Mouse (Mus musculus) liver, embryonic 15.5 days (tissue): ENCODE results near the gene Selenbp2. TPM values are rescaled to one million over a fixed set of nuclear protein-coding genes. Genes with fewer than 3 reads are reported as not detected.
"Not testable (repeated sequence)": the region's sequence is repeated elsewhere in the genome, so short reads cannot be mapped to it uniquely, and the experiment has no call there.

Experiments
- ATAC-seq: fragments of 200-750 bp; cut with Nextera tagmentation; 2 replicates; pipeline ENCODE4 v1.8.0; 2017; ENCODE audit warnings: moderate number of reproducible peaks, mild to moderate bottlenecking, moderate library complexity; ENCODE audit not compliant: insufficient read depth
- H3K27ac ChIP-seq: fragments of 300-500 bp; sonication (generic); replicated peaks from 2 replicates; pipeline ENCODE4 v1.5.1; 2015; ENCODE audit warnings: mild to moderate bottlenecking, inconsistent platforms
- H3K27me3 ChIP-seq: fragments of 300-500 bp; sonication (generic); 2 replicates; pipeline ENCODE4 v1.6.1; 2015; ENCODE audit warnings: mild to moderate bottlenecking, inconsistent platforms
- H3K36me3 ChIP-seq: fragments of 300-500 bp; sonication (generic); replicated peaks from 2 replicates; pipeline ENCODE4 v1.6.1; 2015; ENCODE audit warnings: moderate library complexity, mild to moderate bottlenecking, inconsistent platforms
- H3K4me1 ChIP-seq: fragments of 300-500 bp; sonication (generic); replicated peaks from 2 replicates; pipeline ENCODE4 v1.6.1; 2015; ENCODE audit warnings: inconsistent platforms
- H3K4me2 ChIP-seq: fragments of 300-500 bp; sonication (generic); 2 replicates; pipeline ENCODE4 v1.6.1; 2015; ENCODE audit warnings: moderate library complexity, mild to moderate bottlenecking, inconsistent platforms
- H3K4me3 ChIP-seq: fragments of 300-500 bp; sonication (generic); replicated peaks from 2 replicates; pipeline ENCODE4 v1.5.1; 2015; ENCODE audit warnings: mild to moderate bottlenecking, inconsistent platforms
- H3K9ac ChIP-seq: fragments of 300-500 bp; sonication (generic); 2 replicates; pipeline ENCODE4 v1.6.1; 2015; ENCODE audit warnings: moderate library complexity, mild to moderate bottlenecking, inconsistent platforms
- H3K9me3 ChIP-seq: fragments of 300-500 bp; sonication (generic); replicated peaks from 2 replicates; pipeline ENCODE4 v1.6.1; 2016; ENCODE audit warnings: inconsistent platforms
- WGBS: fragments of 180-500 bp; shearing (Covaris S2); methylation state at CpG from one replicate; pipeline ENCODE4 v1.1.7; 2015; ENCODE audit warnings: mixed read lengths; ENCODE audit not compliant: insufficient replicate concordance; 5-methylcytosine and 5-hydroxymethylcytosine counted together
- polyA plus RNA-seq: library from polyadenylated mRNA; unstranded; fragments of >200 nt; fragmentation: Nextera tagmentation; extraction: Ambion mirVana; gene quantifications from 2 replicates; pipeline ENCODE4 v1.2.1, GENCODE M21; 2015

The Selenbp2 gene
- polyA plus RNA-seq, 1 experiment from 2014 or later = 69.0 TPM

GRCm38 (mm10) chr3:94675101-94675500 is 18.3 kb upstream of the Selenbp2 start:
- 53% methylated on average over 9 of the region's 9 CpGs for WGBS
- H3K27me3 ChIP-seq, H3K36me3 ChIP-seq, H3K9ac ChIP-seq, H3K4me3 ChIP-seq, H3K4me2 ChIP-seq, H3K9me3 ChIP-seq, ATAC-seq, H3K27ac ChIP-seq: not testable (repeated sequence)
- peaks cover 15% of the 10 kb centered on the region for H3K4me1 ChIP-seq

GRCm38 (mm10) chr3:94679351-94679841 is 14.0 kb upstream of the Selenbp2 start:
- no peak for ATAC-seq
- H3K27ac ChIP-seq = peak overlapping the region; percentile 7; the same call in 1 of the 2 replicates
- 68% methylated on average over 8 of the region's 8 CpGs for WGBS
- peaks cover 33% of the 10 kb centered on the region for H3K4me1 ChIP-seq
- no peak overlapping the region for H3K9ac ChIP-seq
- H3K27me3 ChIP-seq = no peaks in the 10 kb centered on the region; the same call in 1 of the 2 replicates
- no peak overlapping the region for H3K4me2 ChIP-seq
- no peaks in the 10 kb centered on the region for H3K9me3 ChIP-seq
- no peak overlapping the region for H3K4me3 ChIP-seq
- no peaks in the 10 kb centered on the region for H3K36me3 ChIP-seq

- not testable (repeated sequence) for H3K36me3 ChIP-seq, H3K27me3 ChIP-seq, H3K9ac ChIP-seq, H3K4me3 ChIP-seq, H3K9me3 ChIP-seq
- WGBS = 67% methylated on average over 12 of the region's 12 CpGs
- H3K27ac ChIP-seq = peak overlapping the region; percentile 59
- peak overlapping the region; percentile 20; the same call in 1 of the 2 replicates for H3K4me2 ChIP-seq
- peaks cover 35% of the 10 kb centered on the region for H3K4me1 ChIP-seq
- ATAC-seq = peak; percentile 37; the same call in 1 of the 2 replicates
Measured at GRCm38 (mm10) chr3:94680032-94680431, 13.3 kb upstream of the Selenbp2 start.

GRCm38 (mm10) chr3:94680783-94681182 is 12.6 kb upstream of the Selenbp2 start:
- WGBS = 74% methylated on average over 16 of the region's 16 CpGs
- no peak for ATAC-seq
- no peak overlapping the region for H3K9ac ChIP-seq
- no peaks in the 10 kb centered on the region; the same call in 1 of the 2 replicates for H3K27me3 ChIP-seq
- H3K36me3 ChIP-seq = no peaks in the 10 kb centered on the region
- H3K27ac ChIP-seq = peak overlapping the region; percentile 59
- peak overlapping the region; percentile 20; the same call in 1 of the 2 replicates for H3K4me2 ChIP-seq
- H3K9me3 ChIP-seq = no peaks in the 10 kb centered on the region
- no peak overlapping the region for H3K4me3 ChIP-seq
- H3K4me1 ChIP-seq = peaks cover 38% of the 10 kb centered on the region

GRCm38 (mm10) chr3:94683646-94684045 is 9.7 kb upstream of the Selenbp2 start:
- H3K9ac ChIP-seq = no peak overlapping the region
- H3K4me2 ChIP-seq = no peak overlapping the region
- H3K9me3 ChIP-seq = no peaks in the 10 kb centered on the region
- H3K4me3 ChIP-seq = no peak overlapping the region
- H3K27me3 ChIP-seq = no peaks in the 10 kb centered on the region; the same call in 1 of the 2 replicates
- WGBS = 76% methylated on average over 6 of the region's 6 CpGs
- H3K4me1 ChIP-seq = peaks cover 62% of the 10 kb centered on the region
- peak overlapping the region; percentile 61 for H3K27ac ChIP-seq
- ATAC-seq = no peak
- H3K36me3 ChIP-seq = no peaks in the 10 kb centered on the region

GRCm38 (mm10) chr3:94685989-94686772 is 7.2 kb upstream of the Selenbp2 start:
- 24% methylated on average over 8 of the region's 8 CpGs for WGBS
- Histone ChIP-seq H3K4me1 (peaks cover 66% of the 10 kb centered on the region), H3K4me2 (peak overlapping the region; percentile 46), H3K27ac (peak overlapping the region; percentile 85), H3K9ac (peak overlapping the region; percentile 27; the same call in 1 of the 2 replicates), H3K4me3 (0 out of 2 replicates have a peak overlapping the region, but pooled peaks have one; percentile 6)
- ATAC-seq = peak; percentile 89
- not testable (repeated sequence) for H3K27me3 ChIP-seq, H3K36me3 ChIP-seq, H3K9me3 ChIP-seq

- H3K27me3 ChIP-seq, H3K4me2 ChIP-seq, H3K36me3 ChIP-seq, H3K9me3 ChIP-seq, H3K9ac ChIP-seq, H3K4me3 ChIP-seq, ATAC-seq, H3K27ac ChIP-seq: not testable (repeated sequence)
- 87% methylated on average over 3 of the region's 3 CpGs for WGBS
- peaks cover 62% of the 10 kb centered on the region for H3K4me1 ChIP-seq
Measured at GRCm38 (mm10) chr3:94688698-94689097, 4.7 kb upstream of the Selenbp2 start.

GRCm38 (mm10) chr3:94689195-94689594 is 4.2 kb upstream of the Selenbp2 start:
- H3K9me3 ChIP-seq, H3K4me3 ChIP-seq, H3K27ac ChIP-seq, H3K36me3 ChIP-seq, H3K27me3 ChIP-seq, H3K4me2 ChIP-seq, H3K9ac ChIP-seq, ATAC-seq: not testable (repeated sequence)
- H3K4me1 ChIP-seq = peaks cover 60% of the 10 kb centered on the region
- 36% methylated on average over 1 of the region's 1 CpGs for WGBS

- not testable (repeated sequence) for H3K9ac ChIP-seq, H3K4me2 ChIP-seq, H3K27me3 ChIP-seq, H3K4me3 ChIP-seq, H3K9me3 ChIP-seq, H3K36me3 ChIP-seq, ATAC-seq
- peaks cover 60% of the 10 kb centered on the region for H3K4me1 ChIP-seq
- 0 out of 2 replicates have a peak overlapping the region, but pooled peaks have one; percentile 48 for H3K27ac ChIP-seq
- 65% methylated on average over 6 of the region's 6 CpGs for WGBS
Measured at GRCm38 (mm10) chr3:94690162-94690561, 3.2 kb upstream of the Selenbp2 start.

GRCm38 (mm10) chr3:94690616-94691247 is 2.6 kb upstream of the Selenbp2 start:
- no peak overlapping the region for H3K4me2 ChIP-seq
- H3K4me3 ChIP-seq = no peak overlapping the region
- H3K9ac ChIP-seq = no peak overlapping the region
- H3K9me3 ChIP-seq = no peaks in the 10 kb centered on the region
- H3K27me3 ChIP-seq = no peaks in the 10 kb centered on the region
- peaks cover 60% of the 10 kb centered on the region for H3K4me1 ChIP-seq
- H3K27ac ChIP-seq = 0 out of 2 replicates have a peak overlapping the region, but pooled peaks have one; percentile 48
- no peaks in the 10 kb centered on the region for H3K36me3 ChIP-seq
- no peak for ATAC-seq

- H3K27me3 ChIP-seq, H3K36me3 ChIP-seq, ATAC-seq, H3K9me3 ChIP-seq, H3K27ac ChIP-seq, H3K4me2 ChIP-seq, H3K4me3 ChIP-seq, H3K9ac ChIP-seq: not testable (repeated sequence)
- WGBS = 68% methylated on average over 4 of the region's 4 CpGs
- H3K4me1 ChIP-seq = peaks cover 60% of the 10 kb centered on the region
Measured at GRCm38 (mm10) chr3:94691694-94692093, 1.7 kb upstream of the Selenbp2 start.
